Mouse (Mus musculus) embryonic facial prominence, embryonic 10.5 days (tissue): ENCODE data around the gene Glb1l2. TPM values are rescaled to one million over a fixed set of nuclear protein-coding genes. Genes with fewer than 3 reads are reported as not detected.

Experiments
- DNase-seq: peaks from one replicate; pipeline ENCODE4 v3.0.0-alpha.2; 2017; ENCODE audit warnings: low spot score
- H3K27ac ChIP-seq: fragments of 300-500 bp; sonication (generic); replicated peaks from 2 replicates; pipeline ENCODE4 v1.5.1; 2016; ENCODE audit warnings: mild to moderate bottlenecking
- H3K27me3 ChIP-seq: fragments of 300-500 bp; sonication (generic); replicated peaks from 2 replicates; pipeline ENCODE4 v1.6.1; 2016; ENCODE audit warnings: low read depth, mild to moderate bottlenecking; ENCODE audit not compliant: poor library complexity, severe bottlenecking
- H3K36me3 ChIP-seq: fragments of 300-500 bp; sonication (generic); replicated peaks from 2 replicates; pipeline ENCODE4 v1.6.1; 2016; ENCODE audit warnings: mild to moderate bottlenecking, moderate library complexity
- H3K4me1 ChIP-seq: fragments of 300-500 bp; sonication (generic); 2 replicates; pipeline ENCODE4 v1.6.1; 2016
- H3K4me3 ChIP-seq: fragments of 300-500 bp; sonication (generic); 2 replicates; pipeline ENCODE4 v1.5.1; 2016; ENCODE audit warnings: mild to moderate bottlenecking, moderate library complexity
- H3K9me3 ChIP-seq: fragments of 300-500 bp; sonication (generic); 2 replicates; pipeline ENCODE4 v1.6.1; 2016; ENCODE audit warnings: mild to moderate bottlenecking
- WGBS: fragments of 180-500 bp; shearing (Covaris S2); methylation state at CpG from one replicate; pipeline ENCODE4 v1.1.7; 2016; 5-methylcytosine and 5-hydroxymethylcytosine counted together
- polyA plus RNA-seq: library from polyadenylated mRNA; unstranded; fragments of >200 nt; fragmentation: Nextera tagmentation; extraction: Ambion mirVana; gene quantifications from 2 replicates; pipeline ENCODE4 v1.2.1, GENCODE M21; 2016

Glb1l2 gene
- polyA plus RNA-seq, 1 experiment from 2014 or later = 4.5 TPM

DNA sequence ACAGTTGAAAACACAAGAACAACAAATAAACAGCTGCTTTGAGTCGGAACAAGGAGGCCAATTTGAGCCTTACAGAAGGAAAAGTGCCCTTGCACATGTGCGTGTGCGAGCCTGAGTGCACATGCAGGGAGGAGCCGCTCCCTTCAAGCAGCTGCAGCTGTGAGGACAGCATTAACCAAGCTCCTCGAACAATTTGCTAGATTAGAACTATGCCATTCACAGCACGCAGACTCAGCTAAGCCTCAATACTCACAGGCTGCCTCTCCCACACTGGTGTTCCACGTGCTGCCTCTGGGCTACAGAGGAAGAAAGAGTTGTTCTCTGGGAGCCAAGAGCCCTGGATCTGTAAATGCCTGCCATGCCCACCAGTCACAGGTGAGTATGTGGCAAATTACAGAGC, 84.5 kb downstream of the Glb1l2 start:
- Histone ChIP-seq H3K27me3 (no peaks in the 10 kb centered on the region), H3K36me3 (no peaks in the 10 kb centered on the region)
- 73% methylated on average over 7 of the region's 7 CpGs for WGBS

DNA sequence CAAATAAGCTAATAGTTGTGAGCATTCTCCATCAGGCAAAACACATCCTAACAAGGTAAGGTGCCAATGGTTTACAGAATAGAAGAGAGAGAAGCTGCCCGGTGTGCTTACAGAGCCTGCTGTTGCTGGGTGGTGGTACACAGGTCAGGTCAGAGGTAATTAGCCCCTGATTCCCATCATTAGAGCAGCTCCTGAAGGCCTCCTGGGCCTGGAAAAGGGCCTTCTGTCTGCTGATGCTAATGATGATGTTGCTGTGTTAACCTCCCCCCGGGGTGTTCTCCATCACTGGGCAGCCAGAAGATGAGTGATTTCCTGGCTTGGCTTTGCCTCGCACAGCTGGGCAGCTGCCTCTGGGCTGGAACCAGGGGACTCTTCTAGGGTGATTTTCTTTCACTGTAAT, 87.9 kb downstream of the Glb1l2 start:
- DNase-seq = peak; percentile 12
- Histone ChIP-seq H3K36me3 (no peaks in the 10 kb centered on the region), H3K4me3 (no peak overlapping the region), H3K4me1 (peaks cover 6% of the 10 kb centered on the region; the same call in 1 of the 2 replicates), H3K27me3 (no peaks in the 10 kb centered on the region), H3K9me3 (no peaks in the 10 kb centered on the region), H3K27ac (no peak overlapping the region)
- 29% methylated on average over 3 of the region's 3 CpGs for WGBS

More for the DNA sequence above, 84.5 kb downstream of the Glb1l2 start:
- DNase-seq = no peak
- no peak overlapping the region for H3K27ac ChIP-seq
- no peak overlapping the region for H3K4me3 ChIP-seq
- H3K9me3 ChIP-seq = no peaks in the 10 kb centered on the region
- H3K4me1 ChIP-seq = peaks cover 6% of the 10 kb centered on the region; the same call in 1 of the 2 replicates

Other genes starting within 250 kb of the Glb1l2 start
- gene B3gat1, start 72.7 kb downstream of the Glb1l2 start, polyA plus RNA-seq = 0.61 and 0.69 TPM in 2 replicates
- not detected in 2 replicates for gene Glb1l3, start 54.4 kb upstream of the Glb1l2 start, polyA plus RNA-seq
- not detected in 2 replicates for gene Gm1110, start 116.6 kb upstream of the Glb1l2 start, polyA plus RNA-seq
- 45.8 and 53.3 TPM in 2 replicates for gene Acad8, start 193.1 kb upstream of the Glb1l2 start, polyA plus RNA-seq
- 173 and 176 TPM in 2 replicates for gene Thyn1, start 193.2 kb upstream of the Glb1l2 start, polyA plus RNA-seq
- 36.2 and 37.4 TPM in 2 replicates for gene Vps26b, start 223.6 kb upstream of the Glb1l2 start, polyA plus RNA-seq
- gene Ncapd3, start 223.7 kb upstream of the Glb1l2 start, polyA plus RNA-seq = 38.1 and 42.2 TPM in 2 replicates